Mouse (Mus musculus) spleen, adult 2 months (tissue): ENCODE data around the gene Mrps24. TPM values are rescaled to one million over a fixed set of nuclear protein-coding genes. Genes with fewer than 3 reads are reported as not detected.

ENCODE experiments used
- DNase-seq, 2 experiments: peaks; one replicate each; pipeline versions ENCODE4 v3.0.0 to v3.0.0-alpha.2; 2012 to 2021; ENCODE audit warnings: low spot score in 2 of 2, low read depth in 1 of 2
- H3K27ac ChIP-seq: fragments of 200-500 bp; 2 replicates; pipeline ENCODE4 v1.5.1; 2012; ENCODE audit warnings: low read length, inconsistent platforms; ENCODE audit not compliant: insufficient read depth
- H3K27me3 ChIP-seq: fragments of 200-500 bp; 2 replicates; pipeline ENCODE4 v1.6.1; 2012; ENCODE audit warnings: mild to moderate bottlenecking, moderate library complexity, low read length, inconsistent platforms; ENCODE audit not compliant: control insufficient read depth, insufficient read depth
- H3K36me3 ChIP-seq: fragments of 200-500 bp; 2 replicates; pipeline ENCODE4 v1.6.1; 2012; ENCODE audit warnings: mild to moderate bottlenecking, low read length, inconsistent platforms; ENCODE audit not compliant: control insufficient read depth, insufficient read depth
- H3K4me1 ChIP-seq: fragments of 200-500 bp; 2 replicates; pipeline ENCODE4 v1.6.1; 2011; ENCODE audit warnings: inconsistent platforms; ENCODE audit not compliant: control insufficient read depth, insufficient read depth, insufficient read length
- H3K4me3 ChIP-seq: fragments of 200-500 bp; 2 replicates; pipeline ENCODE4 v1.5.1; 2011; ENCODE audit warnings: mild to moderate bottlenecking, inconsistent platforms; ENCODE audit not compliant: insufficient read depth, insufficient read length; ENCODE audit errors: extremely low read depth
- CTCF ChIP-seq: fragments of 200-500 bp; IDR thresholded peaks from 2 replicates; pipeline ENCODE4 v1.5.1; 2011; ENCODE audit warnings: mild to moderate bottlenecking, inconsistent platforms; ENCODE audit not compliant: insufficient read depth, insufficient read length, insufficient replicate concordance; ENCODE audit errors: extremely low read depth
- POLR2A ChIP-seq: fragments of 200-500 bp; IDR thresholded peaks from 2 replicates; pipeline ENCODE4 v1.6.1; 2011; ENCODE audit warnings: low read depth, low read length, inconsistent platforms
- WGBS: fragments of 180-500 bp; shearing (Covaris S2); methylation state at CpG from one replicate; pipeline ENCODE4 v1.1.7; 2018; 5-methylcytosine and 5-hydroxymethylcytosine counted together
- polyA plus RNA-seq: library from polyadenylated mRNA; depleted of rRNA; stranded (reverse); fragments of >200 nt; gene quantifications from 2 replicates; pipeline ENCODE4 v1.2.3, GENCODE M21; 2012

Mrps24 gene
- polyA plus RNA-seq, 1 experiment = 176 TPM

DNA sequence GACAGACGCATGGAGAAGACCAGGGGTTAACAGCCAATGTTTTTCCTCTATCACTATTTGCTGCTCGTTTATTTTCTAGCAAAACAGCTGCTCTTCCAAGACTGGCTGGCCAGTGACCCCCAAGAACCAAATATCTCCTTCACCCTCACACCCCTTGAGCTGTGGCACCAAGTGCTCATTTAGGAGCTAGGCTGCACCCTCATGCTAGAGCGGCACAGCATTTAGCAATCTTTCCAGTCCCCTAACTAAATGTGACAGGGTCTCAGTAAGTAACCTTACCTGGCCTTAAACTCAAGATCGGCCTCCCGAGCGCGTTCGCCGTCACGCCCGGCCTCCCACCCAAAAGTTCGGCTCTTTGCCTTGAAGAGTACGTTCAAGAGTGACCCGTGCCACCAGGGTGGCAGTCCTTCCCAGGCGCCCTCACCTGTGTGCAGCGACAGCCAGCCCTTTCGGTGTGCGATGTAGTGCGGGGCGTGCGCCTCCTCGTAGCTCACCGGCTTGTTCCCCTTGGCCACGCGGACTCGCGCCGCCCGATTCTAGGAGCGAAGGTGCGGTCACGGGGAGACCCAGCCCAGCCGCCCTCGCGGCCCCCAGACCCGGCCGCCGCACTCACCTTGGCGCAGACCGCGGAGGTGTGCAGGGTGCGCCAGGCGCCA, 8.5 kb downstream of the Mrps24 start:
- Histone ChIP-seq H3K27me3 (no peaks in the 10 kb centered on the region), H3K4me3 (peak overlapping the region; percentile 93), H3K4me1 (no peaks in the 10 kb centered on the region; the same call in none of the 2 replicates), H3K36me3 (peaks cover 6% of the 10 kb centered on the region), H3K27ac (peak overlapping the region; percentile 7; the same call in 1 of the 2 replicates)
- 2% methylated on average over 41 of the region's 43 CpGs for WGBS
- TF ChIP-seq POLR2A (no peak), CTCF (no peak)
- peak in 1 of 2 experiments; percentile 42 for DNase-seq

DNA sequence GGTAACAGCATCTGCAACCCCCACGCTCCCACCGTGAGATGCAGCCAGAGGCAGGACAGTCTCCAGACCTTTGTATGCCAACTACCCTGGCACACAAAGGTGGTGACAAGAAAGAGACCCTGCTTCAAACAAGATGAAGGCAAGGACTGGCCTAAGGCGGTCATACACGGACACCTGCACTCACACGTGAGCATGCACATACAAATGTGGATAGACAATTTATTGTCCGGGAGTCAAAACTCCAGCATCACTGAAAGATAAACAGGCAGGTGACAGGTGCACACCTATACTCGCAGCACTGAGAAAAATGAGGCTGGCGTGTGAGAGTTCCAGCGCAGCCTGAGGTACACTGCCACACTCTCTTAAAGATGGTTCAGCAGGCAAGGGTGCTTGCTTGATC, 9.5 kb downstream of the Mrps24 start:
- no peak for DNase-seq
- H3K4me3 ChIP-seq = no peak overlapping the region
- TF ChIP-seq CTCF (no peak), POLR2A (no peak)

DNA sequence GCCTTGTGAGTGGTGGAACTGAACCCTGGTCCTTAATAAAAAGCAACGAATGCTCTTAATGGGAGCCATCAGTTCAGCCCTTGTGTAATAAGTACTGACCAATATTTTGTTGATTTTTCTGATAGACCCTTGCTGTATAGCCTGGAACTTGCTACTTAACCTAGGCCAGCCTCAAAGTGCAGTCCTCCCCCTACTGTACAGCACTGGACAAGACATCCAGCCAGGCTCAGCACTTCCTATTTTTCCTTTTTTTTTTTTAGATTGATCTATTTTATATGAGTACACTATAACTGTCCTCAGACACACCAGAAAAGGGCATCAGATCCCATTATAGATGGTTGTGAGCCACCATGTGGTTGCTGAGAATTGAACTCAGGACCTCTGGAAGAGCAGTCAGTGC, 12.1 kb downstream of the Mrps24 start:
- no peak for DNase-seq
- Histone ChIP-seq H3K4me1 (no peaks in the 10 kb centered on the region; the same call in none of the 2 replicates), H3K4me3 (no peak overlapping the region), H3K27ac (no peak overlapping the region), H3K27me3 (no peaks in the 10 kb centered on the region), H3K36me3 (peaks cover 6% of the 10 kb centered on the region)
- WGBS = 93% methylated on average over 1 of the region's 1 CpGs
- TF ChIP-seq POLR2A (no peak), CTCF (no peak)

More for the DNA sequence above, 9.5 kb downstream of the Mrps24 start:
- H3K27ac ChIP-seq = no peak overlapping the region
- H3K27me3 ChIP-seq = no peaks in the 10 kb centered on the region
- H3K36me3 ChIP-seq = peaks cover 6% of the 10 kb centered on the region
- WGBS = 94% methylated on average over 9 of the region's 9 CpGs
- no peaks in the 10 kb centered on the region; the same call in none of the 2 replicates for H3K4me1 ChIP-seq

DNA sequence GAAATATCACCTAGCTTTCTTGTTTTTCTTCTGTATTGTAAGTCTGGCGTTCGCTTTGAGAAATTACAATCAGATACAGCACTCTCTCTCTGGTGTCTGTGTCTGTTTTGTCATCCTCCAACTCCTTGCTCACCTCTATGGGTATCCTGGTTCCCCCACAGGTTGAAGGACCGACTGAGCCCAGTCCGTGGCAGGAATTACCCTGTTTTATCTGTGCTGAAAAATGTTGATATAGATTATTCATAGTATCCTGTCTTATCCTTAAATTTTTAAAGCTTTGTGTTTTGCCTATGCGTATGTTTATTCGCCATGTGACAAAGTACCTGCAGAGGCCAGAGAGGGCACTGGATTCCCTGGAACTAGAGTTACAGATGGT, 12.5 kb downstream of the Mrps24 start:
- Histone ChIP-seq H3K27me3 (no peaks in the 10 kb centered on the region), H3K4me1 (no peaks in the 10 kb centered on the region; the same call in none of the 2 replicates), H3K27ac (no peak overlapping the region), H3K36me3 (peaks cover 6% of the 10 kb centered on the region), H3K4me3 (no peak overlapping the region)
- DNase-seq = no peak
- 94% methylated on average over 6 of the region's 6 CpGs for WGBS
- no peak for TF ChIP-seq POLR2A
- no peak for TF ChIP-seq CTCF

DNA sequence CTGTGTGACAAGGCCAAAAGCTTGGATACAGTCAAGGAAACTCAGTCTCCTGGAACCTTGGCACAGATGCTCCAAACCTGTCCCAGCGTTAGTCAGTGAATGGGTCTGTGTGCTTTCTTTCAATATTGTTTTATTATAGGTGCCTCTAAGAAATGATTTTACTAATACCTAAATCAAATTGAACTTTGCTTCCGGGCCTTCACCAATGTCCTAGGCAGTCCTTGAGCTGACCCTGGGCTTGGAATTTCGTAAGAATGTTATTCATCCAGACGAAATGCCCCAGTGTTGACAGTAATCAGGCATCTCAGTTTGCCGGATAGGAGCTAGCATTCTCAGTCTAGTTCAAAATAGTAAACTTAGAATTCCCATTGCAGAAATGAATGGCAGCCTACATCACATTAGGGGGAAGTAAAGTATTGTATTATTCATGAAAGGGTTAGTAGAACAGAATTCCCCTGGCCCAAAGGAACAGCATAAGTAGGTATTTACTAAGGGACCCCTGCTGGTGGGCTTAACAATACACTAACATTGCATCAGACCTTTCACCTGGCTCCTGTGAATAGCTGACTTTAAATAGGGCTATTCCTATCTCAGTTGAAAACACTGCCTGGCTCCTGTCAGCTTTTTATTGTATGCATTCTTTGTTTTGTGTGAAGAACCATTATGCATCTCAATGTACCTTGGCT, 13.1 kb downstream of the Mrps24 start:
- WGBS = 94% methylated on average over 5 of the region's 5 CpGs
- H3K27ac ChIP-seq = no peak overlapping the region
- TF ChIP-seq CTCF (no peak), POLR2A (no peak)
- peaks cover 6% of the 10 kb centered on the region for H3K36me3 ChIP-seq
- H3K4me3 ChIP-seq = no peak overlapping the region
- no peaks in the 10 kb centered on the region for H3K27me3 ChIP-seq
- no peaks in the 10 kb centered on the region; the same call in none of the 2 replicates for H3K4me1 ChIP-seq
- DNase-seq = no peak

DNA sequence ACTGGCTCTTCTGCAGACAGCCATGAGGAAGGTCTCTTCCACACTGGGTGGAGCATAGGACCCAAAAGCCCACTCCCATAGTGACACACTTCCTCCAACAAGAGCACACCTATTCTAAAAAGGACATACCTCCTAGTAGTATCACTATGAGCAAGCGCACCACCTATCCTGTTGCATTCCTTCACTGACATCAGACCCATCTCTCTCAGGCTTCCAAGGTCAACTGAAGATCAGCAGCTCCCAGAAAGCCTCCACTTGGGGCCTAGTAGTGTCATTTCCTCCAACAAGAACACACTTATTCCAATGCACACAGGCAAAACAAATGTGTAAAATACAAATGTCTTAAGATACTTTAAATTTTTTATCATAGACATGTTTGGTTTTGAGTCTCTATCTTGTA, 13.7 kb downstream of the Mrps24 start:
- DNase-seq = no peak
- TF ChIP-seq POLR2A = no peak
- no peak for TF ChIP-seq CTCF
- Histone ChIP-seq H3K27me3 (no peaks in the 10 kb centered on the region), H3K27ac (no peak overlapping the region), H3K4me3 (no peak overlapping the region), H3K4me1 (no peaks in the 10 kb centered on the region; the same call in 1 of the 2 replicates), H3K36me3 (peaks cover 6% of the 10 kb centered on the region)
- WGBS = 88% methylated on average over 1 of the region's 1 CpGs

DNA sequence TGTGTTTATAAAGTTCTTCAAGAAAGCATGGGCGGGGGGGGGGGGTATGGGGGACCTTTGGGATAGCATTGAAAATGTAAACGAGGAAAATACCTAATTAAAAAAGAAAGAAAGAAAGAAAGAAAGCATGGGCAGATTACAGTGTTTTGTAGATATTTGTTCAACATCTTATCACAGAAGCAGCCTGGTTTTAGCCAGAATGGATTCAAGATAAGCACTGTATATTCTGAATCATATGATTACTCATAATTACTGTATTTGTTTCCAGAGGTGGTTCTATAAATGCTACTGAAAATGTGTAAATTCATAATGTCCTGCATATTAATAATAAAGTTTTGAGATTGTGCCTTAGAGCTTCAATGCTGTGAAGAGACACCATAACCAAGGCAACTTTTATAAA, 14.2 kb downstream of the Mrps24 start:
- Histone ChIP-seq H3K27ac (no peak overlapping the region), H3K27me3 (no peaks in the 10 kb centered on the region), H3K4me3 (no peak overlapping the region), H3K4me1 (no peaks in the 10 kb centered on the region), H3K36me3 (peaks cover 6% of the 10 kb centered on the region)
- DNase-seq = no peak
- WGBS = 69% methylated on average over 2 of the region's 2 CpGs
- TF ChIP-seq CTCF (no peak), POLR2A (no peak)
